Mouse (Mus musculus): ENCODE measurements around the gene Fbxl14. TPM values are rescaled to one million over a fixed set of nuclear protein-coding genes. Genes with fewer than 3 reads are reported as not detected.

The Fbxl14 gene
- total RNA-seq, 2 experiments from 2014 or later: 14.1 to 15.9 TPM

DNA sequence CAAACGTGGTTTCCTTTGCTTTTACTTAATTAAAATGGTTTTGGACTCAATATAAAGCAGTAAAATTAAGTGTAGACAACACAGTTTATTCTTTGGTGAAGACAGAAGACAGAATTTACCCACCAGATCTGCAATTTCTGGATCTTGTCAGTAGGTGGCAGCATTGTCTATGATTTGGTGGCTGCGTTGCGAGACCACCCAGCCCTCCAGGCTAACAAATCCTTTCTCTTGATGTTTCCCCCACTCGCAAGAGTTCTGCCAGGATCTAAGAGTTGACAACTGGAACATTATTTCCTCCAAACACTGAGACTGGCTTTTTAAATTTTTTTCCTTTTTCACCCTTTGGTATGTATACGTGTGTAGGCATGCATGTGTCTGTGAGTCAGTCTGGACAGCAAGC, 10.3 kb downstream of the Fbxl14 start:
- 0 out of 2 replicates have a peak, but pooled peaks have one; percentile 57 for ATAC-seq (replicated peaks; ENCODE audit: low FRiP score, poor library complexity, severe bottlenecking)

DNA sequence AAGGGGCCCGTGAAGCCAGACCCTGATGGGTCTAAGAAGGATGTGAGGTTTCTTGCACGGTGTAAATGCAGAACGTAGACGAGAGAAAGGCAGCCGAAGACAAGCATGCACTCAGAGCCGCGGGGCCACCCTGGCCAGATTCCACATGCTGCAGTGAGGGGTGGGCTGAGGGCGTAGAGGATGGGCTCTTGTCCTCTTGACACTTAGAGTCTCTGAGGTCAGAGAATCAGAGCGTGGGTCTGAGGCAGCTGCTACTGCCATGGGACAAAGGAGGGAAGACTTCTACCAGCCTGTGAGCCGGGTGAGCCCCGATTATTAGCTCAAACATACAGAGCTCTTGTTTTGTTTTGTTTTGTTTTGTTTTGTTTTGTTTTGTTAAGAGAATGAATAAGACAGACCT, 11.1 kb downstream of the Fbxl14 start:
- ATAC-seq (replicated peaks; ENCODE audit: low FRiP score, poor library complexity, severe bottlenecking): no peak

DNA sequence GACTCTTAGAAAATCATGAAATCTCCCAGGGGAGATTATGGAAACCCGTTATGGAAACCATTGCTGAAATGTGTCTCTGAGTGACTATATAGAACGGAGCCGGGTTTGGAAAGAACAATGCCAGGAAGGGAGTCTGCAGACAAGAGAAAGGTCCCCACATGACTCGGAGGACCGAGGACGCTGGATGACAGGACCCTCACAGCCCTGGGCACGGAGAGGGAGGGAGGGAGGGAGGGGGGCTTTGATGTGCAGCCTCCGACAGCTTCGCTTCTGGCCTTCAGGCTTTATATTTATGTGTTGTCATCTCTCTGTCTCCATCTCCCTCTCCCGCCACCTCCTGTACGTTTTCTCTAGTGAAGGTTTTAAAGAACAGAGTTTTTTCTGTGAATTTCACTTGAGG, 11.5 kb downstream of the Fbxl14 start:
- no peak for ATAC-seq (replicated peaks; ENCODE audit: low FRiP score, poor library complexity, severe bottlenecking)

DNA sequence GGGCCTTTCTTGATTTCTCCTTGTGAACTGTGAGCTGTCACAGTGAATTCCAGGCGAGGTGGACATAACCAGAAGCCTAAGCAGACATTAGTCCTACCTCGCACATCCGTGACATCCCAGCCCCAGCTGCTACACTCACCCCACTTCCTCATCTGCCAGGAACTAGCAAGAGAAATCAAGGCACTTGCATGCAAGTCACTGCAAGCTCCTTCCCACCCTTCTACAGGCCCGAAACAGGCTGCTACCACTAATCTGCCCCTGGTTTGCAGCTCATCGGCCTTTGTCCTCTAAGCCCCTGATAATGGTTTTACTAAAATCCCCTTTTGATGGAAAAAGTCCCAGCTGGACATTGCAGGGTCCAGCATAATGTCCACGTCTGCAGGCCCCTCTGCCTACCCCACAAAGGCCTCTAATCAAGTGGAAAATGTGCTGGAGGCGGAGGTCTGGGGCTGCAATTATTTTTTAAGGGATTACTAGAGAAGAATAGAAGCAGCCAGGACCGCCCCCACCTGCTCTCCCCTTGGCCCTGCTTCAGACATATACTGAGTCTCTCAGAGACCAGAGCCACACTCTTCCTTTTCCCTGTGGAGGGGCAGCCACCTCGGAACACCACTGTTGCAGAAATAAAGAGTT, 12.6 kb downstream of the Fbxl14 start:
- ATAC-seq (replicated peaks; ENCODE audit: low FRiP score, poor library complexity, severe bottlenecking): no peak

DNA sequence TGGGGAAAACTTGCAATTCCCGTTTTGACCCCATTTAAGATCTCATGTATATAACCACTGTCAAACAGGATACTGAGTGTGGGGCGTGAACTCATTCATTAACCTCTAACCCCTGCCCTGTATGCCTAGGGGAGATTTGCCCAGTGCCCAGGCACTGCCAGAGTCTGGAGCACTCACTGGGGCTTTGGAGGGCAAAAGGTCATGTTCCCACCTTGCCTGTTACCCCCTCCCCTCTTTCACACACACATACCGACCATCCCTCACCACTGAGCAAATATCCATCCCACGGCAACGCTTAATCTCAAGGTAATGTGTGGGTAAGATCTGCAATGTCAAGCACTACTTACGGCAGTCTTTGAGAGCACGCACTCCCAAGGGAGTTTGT, 13.2 kb downstream of the Fbxl14 start:
- ATAC-seq (replicated peaks; ENCODE audit: low FRiP score, poor library complexity, severe bottlenecking): no peak

DNA sequence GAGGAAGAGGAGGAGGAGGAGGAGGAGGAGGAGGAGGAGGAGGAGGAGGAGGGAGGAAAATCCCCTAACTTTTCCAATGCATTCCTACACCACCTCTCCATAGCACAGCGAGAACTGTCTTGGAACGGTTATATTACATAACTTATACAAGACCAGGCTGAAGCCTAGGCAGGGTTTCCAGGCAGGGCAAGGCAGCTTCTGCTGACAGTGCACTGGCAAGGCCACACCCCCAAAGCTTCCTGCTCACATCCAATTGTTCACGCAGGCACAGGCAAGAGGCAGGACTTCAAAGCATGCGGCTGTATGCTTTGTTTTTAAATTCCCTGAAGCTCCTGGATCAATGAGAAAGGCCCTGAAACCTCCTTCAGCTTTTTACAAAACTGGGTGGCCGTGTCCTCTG, 19.8 kb downstream of the Fbxl14 start:
- ATAC-seq (replicated peaks; ENCODE audit: low FRiP score, poor library complexity, severe bottlenecking): no peak

DNA sequence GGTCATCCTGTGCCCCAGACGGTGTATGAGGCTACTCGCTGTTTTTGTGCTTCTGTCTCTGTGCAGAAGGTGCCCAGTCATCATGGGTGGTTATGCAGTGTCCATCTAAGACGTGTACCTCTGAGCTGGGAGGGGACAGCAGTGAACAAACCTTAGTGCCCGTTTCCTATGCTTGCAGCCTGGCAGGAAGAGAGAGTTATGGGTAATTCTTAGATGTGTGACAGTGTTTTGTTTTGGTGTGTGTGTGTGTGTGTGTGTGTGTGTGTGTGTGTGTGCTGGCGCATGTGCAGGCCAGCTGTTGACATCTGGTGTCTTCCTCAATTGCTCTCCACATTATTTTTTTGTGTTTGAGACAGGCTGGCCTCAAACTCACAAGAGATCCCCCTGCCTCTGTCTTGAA, 20.6 kb downstream of the Fbxl14 start:
- no peak for ATAC-seq (replicated peaks; ENCODE audit: low FRiP score, poor library complexity, severe bottlenecking)

DNA sequence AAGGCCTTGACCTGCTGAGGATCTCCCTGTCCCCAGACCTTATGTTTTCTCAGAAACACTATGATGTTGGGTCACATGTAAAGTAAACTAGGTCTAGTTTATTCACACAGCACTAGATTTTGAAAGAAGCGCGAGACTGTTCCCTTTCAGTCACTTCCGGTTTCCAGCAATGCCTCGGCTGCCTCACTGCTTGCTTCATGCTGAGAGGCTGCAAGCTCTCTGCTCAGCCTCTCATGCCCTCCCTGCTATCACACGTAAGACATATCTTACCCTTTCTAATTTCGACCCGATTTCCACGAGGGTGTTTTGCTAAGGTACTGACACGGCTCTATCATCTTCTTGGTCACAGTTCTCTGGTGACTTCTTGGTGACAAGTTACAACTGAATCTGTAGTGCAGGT, 22.6 kb downstream of the Fbxl14 start:
- ATAC-seq (replicated peaks; ENCODE audit: low FRiP score, poor library complexity, severe bottlenecking): no peak

DNA sequence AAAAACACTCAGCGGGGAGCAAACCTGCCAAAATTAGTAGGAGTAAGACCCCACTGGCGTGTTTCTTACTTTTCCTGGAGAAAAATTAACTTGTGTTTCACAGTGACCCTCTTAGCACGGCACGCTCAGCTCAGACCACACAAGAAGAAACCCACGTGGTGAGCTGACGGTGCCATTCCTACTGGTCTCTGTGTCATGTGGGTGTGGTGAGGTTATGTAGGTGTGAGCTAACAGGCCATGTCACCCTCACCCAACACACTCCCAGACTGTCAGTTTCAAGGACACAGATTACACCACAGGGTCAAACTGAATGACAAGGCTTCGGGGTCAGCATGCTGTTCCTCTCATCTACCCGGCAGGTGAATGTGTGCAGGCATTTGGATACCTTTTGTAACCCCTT, 25.3 kb downstream of the Fbxl14 start:
- ATAC-seq (replicated peaks; ENCODE audit: low FRiP score, poor library complexity, severe bottlenecking): no peak

DNA sequence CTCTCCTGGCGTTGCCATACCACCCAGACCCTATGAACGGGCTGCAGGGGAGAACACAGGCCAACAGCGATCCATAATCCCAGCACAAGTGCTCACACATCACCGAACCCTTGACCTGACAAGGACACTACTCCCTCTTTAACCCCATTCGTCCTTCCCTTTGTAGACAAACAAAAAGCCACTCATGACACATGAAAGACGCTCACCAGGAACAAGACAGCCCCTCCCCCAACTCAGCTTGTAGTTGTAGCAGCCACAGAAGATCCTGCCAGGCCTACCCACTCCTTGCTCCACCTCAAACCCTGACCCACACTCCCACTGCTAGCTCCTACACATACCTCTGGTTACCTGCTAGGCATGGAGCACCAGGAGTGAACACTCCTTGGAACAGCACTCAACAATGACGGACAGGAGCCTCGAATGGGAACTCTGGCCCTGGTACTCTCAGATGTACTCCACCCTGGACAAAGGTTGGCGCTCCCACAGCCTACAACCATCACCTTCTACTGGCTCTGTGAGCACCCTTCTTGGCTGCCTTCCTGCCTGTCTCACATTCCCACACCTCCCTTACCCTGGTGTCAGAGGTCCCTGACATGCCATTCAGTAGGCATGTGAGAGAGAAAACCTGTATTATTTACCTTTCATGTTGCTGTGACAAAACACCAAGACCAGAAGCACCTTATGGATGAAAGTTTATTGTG, 26.2 kb downstream of the Fbxl14 start:
- ATAC-seq (replicated peaks; ENCODE audit: low FRiP score, poor library complexity, severe bottlenecking): no peak

DNA sequence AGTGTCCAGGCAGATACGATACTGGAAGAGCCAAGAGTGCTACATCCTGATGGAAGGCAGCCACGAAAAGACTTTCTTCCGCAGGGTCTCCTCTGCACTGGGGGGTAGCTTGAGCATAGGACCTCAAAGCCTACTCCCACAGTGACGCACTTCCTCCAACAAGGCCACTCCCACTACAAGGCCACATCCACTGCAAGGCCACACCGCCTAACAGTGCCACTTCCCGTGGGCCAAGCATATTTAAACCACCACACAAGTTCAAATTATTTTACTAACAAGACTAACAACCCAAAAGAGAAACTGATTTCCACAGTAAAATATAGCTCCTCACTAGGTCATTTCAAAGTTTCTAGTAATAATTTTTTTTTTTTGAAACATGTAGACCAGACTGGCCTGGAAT, 28.8 kb downstream of the Fbxl14 start:
- no peak for ATAC-seq (replicated peaks; ENCODE audit: low FRiP score, poor library complexity, severe bottlenecking)

DNA sequence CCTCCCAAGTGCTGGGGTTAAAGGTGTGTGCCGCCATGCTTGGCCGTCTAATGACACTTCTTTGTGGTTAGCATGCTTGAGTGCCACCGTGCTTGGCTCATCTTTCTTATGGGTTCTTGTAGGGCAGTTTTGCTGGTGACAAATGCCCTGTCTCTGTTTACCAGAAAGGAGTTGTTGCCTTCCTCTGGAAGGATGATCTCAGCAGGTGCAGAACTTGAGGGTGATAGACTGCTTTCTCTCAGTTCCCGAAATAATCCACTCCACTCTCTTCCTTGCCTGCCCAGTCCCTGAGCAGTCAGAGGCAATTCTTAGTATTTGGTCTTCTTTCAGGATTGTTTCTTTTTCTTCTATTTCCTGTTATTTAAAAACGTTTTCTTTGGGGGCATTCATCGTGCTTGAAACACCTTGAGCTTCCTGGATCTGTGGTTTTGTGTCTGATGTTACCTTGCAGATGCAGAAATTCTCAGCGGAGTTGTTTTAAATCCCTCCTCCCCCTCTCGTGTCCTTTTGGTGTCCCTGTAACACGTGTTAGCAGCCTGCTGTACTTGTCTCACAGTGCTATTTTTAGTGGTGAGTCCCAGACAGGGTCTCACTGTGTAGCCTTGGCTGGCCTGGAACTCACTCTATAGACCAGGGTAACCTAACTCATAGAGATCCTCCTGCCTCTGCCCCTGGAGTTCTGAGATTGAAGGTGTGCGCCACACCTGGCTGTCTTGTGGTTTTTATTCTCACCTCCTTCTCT, 29.3 kb downstream of the Fbxl14 start:
- ATAC-seq (replicated peaks; ENCODE audit: low FRiP score, poor library complexity, severe bottlenecking): no peak

DNA sequence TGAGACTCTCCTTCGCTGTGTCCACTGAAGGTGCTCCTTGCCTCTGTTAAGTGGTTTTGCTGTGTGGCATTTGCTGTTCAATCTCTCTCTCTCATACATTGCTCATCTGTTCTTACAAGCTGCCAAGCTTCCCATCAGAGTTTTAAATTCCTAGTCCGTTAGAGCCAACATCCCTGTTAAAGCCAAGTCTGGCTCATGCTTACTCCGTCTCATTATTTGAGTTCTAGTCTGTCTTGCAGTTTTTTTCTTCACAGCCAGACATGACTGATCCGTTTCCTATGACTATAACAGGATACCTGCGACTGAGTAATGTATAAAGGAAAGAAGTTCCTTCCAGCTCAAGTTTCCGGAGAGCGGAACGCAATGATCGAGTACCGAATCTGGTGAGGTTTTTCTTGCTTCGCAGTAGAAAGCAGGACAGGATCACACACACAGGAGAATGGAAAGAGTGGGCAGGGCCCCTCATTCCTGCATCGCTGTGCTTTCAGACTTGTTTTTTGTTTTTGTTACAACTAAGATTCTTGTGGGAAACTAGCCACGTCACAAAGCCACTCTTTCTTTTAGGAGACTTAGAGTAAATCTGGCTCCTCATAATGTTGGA, 30.1 kb downstream of the Fbxl14 start:
- ATAC-seq (replicated peaks; ENCODE audit: low FRiP score, poor library complexity, severe bottlenecking): no peak

DNA sequence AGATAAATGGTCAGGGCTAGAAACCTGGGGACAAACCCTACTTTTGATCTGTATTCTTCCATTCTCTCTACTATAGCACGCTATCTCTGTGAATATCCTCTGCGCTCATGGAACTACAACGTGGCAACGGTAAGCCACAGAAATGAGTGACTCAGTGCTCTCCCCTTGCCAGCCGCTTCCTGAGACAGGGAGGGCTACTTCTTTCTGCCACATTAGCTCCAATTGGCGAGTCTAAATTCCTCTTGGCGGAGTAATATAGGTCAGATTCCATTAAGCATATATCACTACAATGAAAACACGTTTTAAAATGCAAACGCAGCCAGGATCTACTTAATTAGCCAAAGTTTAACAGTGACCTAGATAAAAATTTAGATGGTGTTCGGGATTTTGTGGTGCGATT, 33.2 kb downstream of the Fbxl14 start:
- ATAC-seq (replicated peaks; ENCODE audit: low FRiP score, poor library complexity, severe bottlenecking): no peak

DNA sequence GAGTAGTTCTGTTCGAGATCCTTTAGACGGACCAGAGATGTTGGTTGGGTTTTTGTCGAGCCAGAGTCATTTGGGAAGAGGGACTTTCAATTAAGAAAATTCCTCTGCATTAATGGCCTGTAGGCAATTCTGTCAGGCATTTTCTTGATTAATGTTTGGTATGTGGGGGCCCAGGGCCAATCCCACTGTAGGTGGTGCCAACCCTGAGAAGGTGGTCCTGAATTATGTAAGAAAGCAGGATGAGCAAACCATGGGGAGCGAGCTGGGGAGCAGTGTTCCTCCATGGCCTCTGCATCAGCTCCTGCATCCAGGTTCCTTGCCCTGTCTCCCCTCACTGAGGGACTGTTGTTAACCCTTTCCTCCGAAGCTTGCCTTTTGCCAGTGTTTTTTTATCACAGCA, 34.0 kb downstream of the Fbxl14 start:
- ATAC-seq (replicated peaks; ENCODE audit: low FRiP score, poor library complexity, severe bottlenecking): no peak

DNA sequence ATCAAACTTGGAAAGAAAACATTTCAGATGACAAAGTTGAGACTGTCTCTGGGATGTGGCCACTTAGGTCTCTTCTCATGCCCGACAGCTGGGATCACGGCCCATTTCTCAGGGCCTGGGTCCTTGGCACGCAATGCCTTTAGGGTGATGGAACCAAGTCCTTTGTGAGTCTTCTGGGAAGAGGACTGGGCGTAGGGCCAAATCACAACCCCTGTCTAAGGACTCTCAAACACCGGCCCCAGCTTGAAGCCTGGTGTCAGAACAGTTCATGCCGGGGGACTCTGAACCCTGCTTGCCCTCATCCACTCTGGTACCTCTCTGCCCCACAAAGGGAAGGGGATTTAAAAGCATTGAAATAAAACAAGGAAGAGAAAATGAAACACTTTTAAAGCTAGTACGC, 34.6 kb downstream of the Fbxl14 start:
- no peak for ATAC-seq (replicated peaks; ENCODE audit: low FRiP score, poor library complexity, severe bottlenecking)

DNA sequence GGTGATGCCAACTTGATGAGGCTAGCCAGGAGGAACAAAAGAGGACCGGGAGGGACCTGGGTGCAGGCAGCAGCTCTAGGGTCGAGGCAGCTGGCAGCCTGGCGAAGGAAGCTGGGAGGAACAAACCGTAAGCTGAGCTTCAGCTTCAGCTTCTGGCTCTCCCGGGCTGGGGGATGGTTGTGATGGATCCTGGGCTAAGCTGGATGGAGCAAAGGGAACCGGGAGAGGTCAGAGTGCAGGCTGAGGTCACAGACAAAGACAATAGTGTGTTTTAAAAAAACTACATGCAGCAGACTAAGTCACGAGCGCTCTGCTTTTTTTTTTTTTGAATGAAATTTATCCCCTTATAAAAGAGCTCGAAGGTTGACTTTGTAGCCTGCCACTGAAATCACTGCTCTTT, 41.3 kb downstream of the Fbxl14 start:
- no peak for ATAC-seq (replicated peaks; ENCODE audit: low FRiP score, poor library complexity, severe bottlenecking)

DNA sequence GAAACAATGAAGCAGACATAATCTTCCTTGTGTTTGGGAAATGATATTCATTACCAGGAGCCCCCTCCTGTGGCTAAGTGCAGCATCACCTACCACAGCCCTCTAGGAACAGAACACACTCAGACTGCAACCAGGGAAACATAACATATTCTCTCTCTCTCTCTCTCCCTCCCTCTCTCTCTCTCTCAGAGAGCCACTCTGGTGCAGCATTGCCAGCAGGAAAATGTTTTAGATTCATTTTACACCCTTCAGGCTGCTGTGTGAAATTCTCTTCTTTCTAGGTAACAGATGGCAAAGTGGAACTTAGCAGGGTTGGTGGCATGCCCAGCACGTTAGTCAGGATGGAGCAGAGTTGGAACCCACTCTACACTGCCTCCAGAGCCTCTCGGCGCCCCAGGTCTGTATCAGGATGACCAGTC, 42.0 kb downstream of the Fbxl14 start:
- no peak for ATAC-seq (replicated peaks; ENCODE audit: low FRiP score, poor library complexity, severe bottlenecking)

DNA sequence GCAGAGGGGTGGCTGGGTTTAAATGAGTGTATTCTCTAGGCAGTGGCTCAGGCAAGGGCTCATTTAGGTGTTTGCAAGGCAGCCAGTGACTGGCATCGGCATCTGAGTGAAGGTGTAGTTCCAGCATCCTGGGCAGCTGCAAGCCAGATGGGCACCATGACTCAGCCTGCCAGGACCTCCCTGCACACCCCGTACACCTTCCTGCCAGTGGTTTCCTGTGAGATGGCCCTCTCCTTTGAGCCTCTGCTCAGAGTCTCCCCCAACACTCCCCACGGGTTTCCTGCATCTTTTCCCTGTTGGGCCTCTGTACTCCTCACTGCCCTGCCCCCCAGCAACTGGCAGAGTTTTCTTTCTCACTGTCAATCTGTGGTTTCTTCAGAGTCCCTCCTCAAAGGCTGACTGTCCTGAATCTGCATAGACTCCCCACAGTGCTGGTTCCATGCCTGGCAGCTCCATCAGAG, 42.5 kb downstream of the Fbxl14 start:
- ATAC-seq (replicated peaks; ENCODE audit: low FRiP score, poor library complexity, severe bottlenecking): no peak

DNA sequence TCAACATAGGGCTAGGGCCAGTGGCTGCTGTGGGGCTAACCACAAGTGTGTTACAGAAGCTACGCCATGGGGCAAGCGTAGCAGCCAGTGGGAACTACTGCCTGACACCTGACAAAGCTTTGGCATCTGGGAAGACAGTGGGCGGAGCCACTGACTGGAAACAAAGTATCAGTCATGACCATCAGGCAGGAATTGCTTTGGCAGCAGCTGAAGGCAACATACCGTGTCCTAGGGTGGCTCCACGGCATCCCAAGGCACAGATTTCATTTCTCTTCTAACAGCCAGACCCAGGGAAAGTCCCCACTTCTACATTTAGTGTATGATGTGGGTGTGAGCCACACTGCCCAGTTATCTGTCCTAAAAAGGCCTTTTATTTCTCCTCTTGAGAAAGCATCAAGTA, 47.0 kb downstream of the Fbxl14 start:
- no peak for ATAC-seq (replicated peaks; ENCODE audit: low FRiP score, poor library complexity, severe bottlenecking)

DNA sequence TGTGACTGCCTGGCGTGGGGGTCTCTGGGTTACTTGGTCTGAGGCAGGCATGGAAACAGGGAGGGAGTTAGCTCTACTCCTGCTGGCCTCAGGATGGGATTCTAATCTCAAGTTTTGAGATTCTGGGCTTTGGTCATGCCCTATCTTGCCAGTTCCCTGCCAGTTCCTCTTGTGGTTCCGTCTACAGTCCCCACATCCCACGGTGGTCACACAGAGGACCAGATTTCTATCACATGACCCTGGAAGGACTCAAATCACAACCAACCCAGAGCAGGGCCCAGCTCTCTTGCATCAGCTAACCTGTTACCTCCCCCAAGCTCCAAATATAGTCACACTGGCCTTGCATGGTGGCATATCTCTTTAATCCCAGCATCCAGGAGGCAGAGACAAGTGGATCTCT, 50.2 kb downstream of the Fbxl14 start:
- no peak for ATAC-seq (replicated peaks; ENCODE audit: low FRiP score, poor library complexity, severe bottlenecking)

Measured in erythroid progenitor cell, adult 5-6 weeks (primary cell).